Mouse (Mus musculus): ENCODE data around the gene Prkca.

DNA sequence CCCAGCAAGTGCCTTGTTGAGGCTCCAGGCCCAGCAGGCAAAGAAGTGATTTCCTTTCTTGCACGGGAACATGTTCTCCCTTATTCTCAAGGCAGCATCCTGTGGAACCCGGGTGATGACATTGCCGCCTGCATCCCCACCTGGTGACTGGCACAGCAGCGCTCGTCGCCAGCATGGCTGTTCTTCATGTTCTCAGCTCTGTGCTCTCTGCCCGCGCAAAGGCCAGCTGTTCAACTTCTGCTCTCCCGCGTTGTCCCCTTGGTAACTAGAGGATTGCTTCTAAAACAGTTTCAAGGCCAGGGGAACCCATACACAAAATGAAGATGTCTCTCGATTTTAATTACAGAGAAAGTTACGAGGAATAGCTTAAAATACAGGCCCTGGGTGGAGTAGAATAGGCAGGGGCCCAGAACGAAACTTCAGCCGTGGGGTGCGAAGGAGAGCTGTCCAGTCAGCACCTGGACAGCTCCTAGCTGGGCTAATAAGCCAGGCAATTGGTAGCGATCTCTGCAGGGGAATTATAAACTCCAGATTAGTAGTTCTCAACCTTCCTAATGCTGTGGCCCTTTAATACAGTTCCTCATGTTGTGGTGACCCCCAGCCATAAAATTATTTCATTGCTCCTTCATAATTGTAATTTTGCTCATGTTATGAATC is 423.7 kb downstream of the Prkca start:
- TF ChIP-seq CTCF (conservative IDR thresholded peaks at IDR 0.05; ENCODE audit: insufficient read depth, insufficient read length, low read depth, low read length) (no peak), POLR2A (IDR thresholded peaks at IDR 0.05; ENCODE audit: low read depth, low read length) (no peak)
